Mouse (Mus musculus): ENCODE results near the gene Tm4sf5. TPM values are rescaled to one million over a fixed set of nuclear protein-coding genes. Genes with fewer than 3 reads are reported as not detected.

Tm4sf5 gene
- total RNA-seq, 1 experiment from 2014 or later = not detected

GRCm38 (mm10) chr11:70541415-70541814 is 36.4 kb downstream of the Tm4sf5 start:
- no peak for DNase-seq

DNA sequence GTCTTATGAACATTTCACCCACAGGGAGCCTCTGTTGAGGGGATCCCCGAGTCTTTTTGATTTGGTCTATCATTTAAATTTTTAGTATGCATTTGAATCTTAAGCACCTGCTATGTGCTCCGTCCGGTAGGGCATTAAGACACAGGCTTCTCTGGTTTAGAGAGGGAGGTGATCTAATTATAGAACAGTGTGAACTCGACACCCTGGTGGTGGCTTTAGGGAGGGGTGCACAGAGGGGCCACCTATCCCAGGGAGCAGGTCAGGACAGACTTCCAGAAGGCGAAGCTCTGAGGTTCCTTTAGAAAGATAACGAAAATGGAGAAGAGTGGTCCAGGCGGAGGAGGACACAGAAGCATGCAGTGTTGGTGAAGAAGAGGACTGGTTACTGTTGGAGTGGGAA is 39.5 kb downstream of the Tm4sf5 start:
- no peak for DNase-seq

- DNase-seq = no peak
These were observed 46.5 kb downstream of the Tm4sf5 start for GRCm38 (mm10) chr11:70551526-70551925.

DNA sequence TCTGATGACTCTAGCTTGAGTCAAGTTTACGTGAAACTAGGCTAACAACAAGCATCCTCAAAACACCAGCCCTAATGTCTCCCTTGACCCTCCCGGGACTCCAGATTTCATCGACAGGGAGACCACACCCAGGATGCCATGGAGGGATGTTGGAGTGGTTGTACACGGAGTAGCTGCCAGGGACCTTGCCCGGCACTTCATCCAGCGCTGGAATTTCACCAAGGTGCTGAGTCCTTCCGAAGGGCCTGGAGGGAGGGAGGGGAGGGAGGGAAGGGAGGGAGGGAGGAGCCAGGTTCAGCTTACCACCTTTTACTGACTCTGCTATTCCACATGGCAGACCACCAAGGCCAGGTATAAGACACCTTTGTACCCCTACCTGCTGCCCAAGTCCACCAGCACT is 48.9 kb downstream of the Tm4sf5 start:
- DNase-seq = no peak

DNA sequence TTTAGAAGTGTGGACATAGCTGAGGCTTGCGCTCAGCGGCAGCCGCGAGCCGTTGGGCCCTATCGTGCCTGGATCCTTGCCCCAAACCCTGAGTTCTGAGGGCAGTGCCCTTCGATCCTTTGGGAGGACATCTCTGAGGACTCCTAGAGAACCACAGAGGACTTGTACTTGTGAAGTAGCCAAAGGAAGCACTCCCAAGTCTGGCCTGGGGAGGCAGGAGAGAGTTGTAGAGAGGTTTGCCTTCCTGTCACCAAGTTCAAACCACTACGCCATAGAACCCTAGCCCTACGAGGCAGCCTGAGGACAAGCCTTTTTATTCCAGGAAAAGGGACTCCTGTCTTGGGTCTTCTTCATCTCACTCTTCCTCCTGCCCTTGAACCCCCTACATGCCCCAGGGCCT is 52.5 kb downstream of the Tm4sf5 start:
- DNase-seq = no peak

Other genes with a start within 250 kb of the Tm4sf5 start
- gene Alox12, start 249.9 kb upstream of the Tm4sf5 start, total RNA-seq (2021) = 1.5 and 1.8 TPM in 2 replicates
- not detected in 2 replicates for gene Alox12e, start 182.6 kb upstream of the Tm4sf5 start, total RNA-seq (2021)
- gene Alox15, start 153.2 kb upstream of the Tm4sf5 start, total RNA-seq (2021) = 2.1 and 2.7 TPM in 2 replicates
- gene Pelp1, start 95.2 kb upstream of the Tm4sf5 start, total RNA-seq (2021) = 23.3 and 26.7 TPM in 2 replicates
- 17.1 and 29.9 TPM in 2 replicates for gene Arrb2, start 72.6 kb upstream of the Tm4sf5 start, total RNA-seq (2021)
- 23.0 and 25.4 TPM in 2 replicates for gene Med11, start 53.3 kb upstream of the Tm4sf5 start, total RNA-seq (2021)
- 1.5 and 1.8 TPM in 2 replicates for gene Zmynd15, start 45.8 kb upstream of the Tm4sf5 start, total RNA-seq (2021)
- gene Cxcl16, start 45.3 kb upstream of the Tm4sf5 start, total RNA-seq (2021) = 5.5 and 7.1 TPM in 2 replicates
- gene Vmo1, start 9.4 kb downstream of the Tm4sf5 start, total RNA-seq (2021) = not detected in 2 replicates
- 1.2 TPM in 1 of 2 replicates, not detected in the other for gene Gltpd2, start 14.0 kb downstream of the Tm4sf5 start, total RNA-seq (2021)
- 254 and 270 TPM in 2 replicates for gene Psmb6, start 20.1 kb downstream of the Tm4sf5 start, total RNA-seq (2021)
- not detected in 2 replicates for gene Gm40193, start 27.7 kb downstream of the Tm4sf5 start, total RNA-seq (2021)
- gene Pld2, start 34.8 kb downstream of the Tm4sf5 start, total RNA-seq (2021) = 8.7 and 14.5 TPM in 2 replicates
- gene Mink1, start 57.6 kb downstream of the Tm4sf5 start, total RNA-seq (2021) = 45.7 and 58.9 TPM in 2 replicates
- not detected in 2 replicates for gene 4930544D05Rik, start 110.6 kb downstream of the Tm4sf5 start, total RNA-seq (2021)
- not detected in 2 replicates for gene Chrne, start 114.0 kb downstream of the Tm4sf5 start, total RNA-seq (2021)
- not detected in 2 replicates for gene Gp1ba, start 133.9 kb downstream of the Tm4sf5 start, total RNA-seq (2021)
- gene Rnf167, start 142.0 kb downstream of the Tm4sf5 start, total RNA-seq (2021) = 92.7 and 106 TPM in 2 replicates
- gene Slc25a11, start 142.2 kb downstream of the Tm4sf5 start, total RNA-seq (2021) = 122 and 146 TPM in 2 replicates
- 922 and 959 TPM in 2 replicates for gene Pfn1, start 149.4 kb downstream of the Tm4sf5 start, total RNA-seq (2021)
- gene Eno3, start 152.0 kb downstream of the Tm4sf5 start, total RNA-seq (2021) = 17.9 and 28.3 TPM in 2 replicates
- 88.3 and 97.4 TPM in 2 replicates for gene Spag7, start 164.2 kb downstream of the Tm4sf5 start, total RNA-seq (2021)
- 50.2 and 51.3 TPM in 2 replicates for gene Camta2, start 182.9 kb downstream of the Tm4sf5 start, total RNA-seq (2021)
- 9.1 and 12.2 TPM in 2 replicates for gene Inca1, start 194.9 kb downstream of the Tm4sf5 start, total RNA-seq (2021)
- gene Kif1c, start 195.3 kb downstream of the Tm4sf5 start, total RNA-seq (2021) = 173 and 182 TPM in 2 replicates

Data from adrenal gland, postnatal 25 days (tissue).